Mouse (Mus musculus) heart, postnatal 0 days (tissue): Measurements from ENCODE around the gene Pim1. TPM values are rescaled to one million over a fixed set of nuclear protein-coding genes. Genes with fewer than 3 reads are reported as not detected.

ENCODE experiments used
- ATAC-seq: fragments of 200-750 bp; cut with Nextera tagmentation; 2 replicates; pipeline ENCODE4 v1.8.0; 2017; ENCODE audit warnings: low read depth, moderate number of reproducible peaks, moderate library complexity; ENCODE audit not compliant: insufficient read depth
- DNase-seq: peaks from one replicate; pipeline ENCODE4 v3.0.0-alpha.2; 2016; ENCODE audit warnings: low spot score
- H3K27ac ChIP-seq: fragments of 300-500 bp; sonication (generic); 2 replicates; pipeline ENCODE4 v1.5.1; 2014; ENCODE audit warnings: low read depth, mild to moderate bottlenecking
- H3K27me3 ChIP-seq: fragments of 300-500 bp; sonication (generic); 2 replicates; pipeline ENCODE4 v1.6.1; 2014; ENCODE audit warnings: low read length, mixed read lengths; ENCODE audit not compliant: control insufficient read depth, insufficient read depth
- H3K36me3 ChIP-seq: fragments of 300-500 bp; sonication (generic); replicated peaks from 2 replicates; pipeline ENCODE4 v1.6.1; 2014; ENCODE audit warnings: low read length, mixed read lengths; ENCODE audit not compliant: control insufficient read depth, insufficient read depth
- H3K4me1 ChIP-seq: fragments of 300-500 bp; sonication (generic); 2 replicates; pipeline ENCODE4 v1.6.1; 2014; ENCODE audit warnings: antibody characterized with exemption; ENCODE audit not compliant: control insufficient read depth, insufficient read depth
- H3K4me2 ChIP-seq: fragments of 300-500 bp; sonication (generic); 2 replicates; pipeline ENCODE4 v1.6.1; 2014; ENCODE audit warnings: low read depth, mild to moderate bottlenecking, low read length, moderate library complexity
- H3K4me3 ChIP-seq: fragments of 300-500 bp; sonication (generic); 2 replicates; pipeline ENCODE4 v1.5.1; 2014; ENCODE audit warnings: low read depth, low read length
- H3K9ac ChIP-seq: fragments of 300-500 bp; sonication (generic); replicated peaks from 2 replicates; pipeline ENCODE4 v1.6.1; 2014; ENCODE audit warnings: low read depth, low read length, mixed read lengths
- H3K9me3 ChIP-seq: fragments of 300-500 bp; sonication (generic); replicated peaks from 2 replicates; pipeline ENCODE4 v1.6.1; 2016; ENCODE audit warnings: low read length; ENCODE audit not compliant: control insufficient read depth
- CTCF ChIP-seq: IDR thresholded peaks from 2 replicates; pipeline ENCODE4 v1.5.1; 2016; ENCODE audit warnings: antibody characterized with exemption, control low read depth, low read depth
- EP300 ChIP-seq: IDR thresholded peaks from 2 replicates; pipeline ENCODE4 v1.6.1; 2016; ENCODE audit warnings: antibody characterized with exemption, low read depth
- WGBS: fragments of 180-500 bp; shearing (Covaris S2); extraction: QIAGEN DNeasy Blood & Tissue Kit; methylation state at CpG from one replicate; pipeline ENCODE4 v1.1.7; 2014; 5-methylcytosine and 5-hydroxymethylcytosine counted together
- polyA plus RNA-seq: library from polyadenylated mRNA; unstranded; fragments of >200 nt; fragmentation: Nextera tagmentation; extraction: Ambion mirVana; gene quantifications from 2 replicates; pipeline ENCODE4 v1.2.1, GENCODE M21; 2015
- total RNA-seq: library from RNA; depleted of rRNA; stranded (reverse); fragments of >200 nt; gene quantifications from 2 replicates; pipeline ENCODE4 v1.2.3, GENCODE M21; 2014; ENCODE audit warnings: low replicate concordance

The Pim1 gene
- total and polyA plus RNA-seq, 2 experiments from 2014 or later = 29.2 to 58.4 TPM

GRCm38 (mm10) chr17:29460119-29460505, 30.4 kb upstream of the Pim1 start:
- no peaks in the 10 kb centered on the region for H3K36me3 ChIP-seq
- peak overlapping the region; percentile 35; the same call in 1 of the 2 replicates for H3K9ac ChIP-seq
- peak overlapping the region; percentile 43 for H3K4me2 ChIP-seq
- H3K4me1 ChIP-seq = peaks cover 45% of the 10 kb centered on the region
- no peak for ATAC-seq
- H3K27ac ChIP-seq = peak overlapping the region; percentile 94
- no peaks in the 10 kb centered on the region for H3K27me3 ChIP-seq
- H3K4me3 ChIP-seq = no peak overlapping the region
- whole genome bisulfite sequencing = 19% methylated on average over 5 of the region's 5 CpGs
- TF ChIP-seq CTCF (no peak), EP300 (no peak)
- H3K9me3 ChIP-seq = no peaks in the 10 kb centered on the region
- DNase-seq = no peak

- peaks cover 50% of the 10 kb centered on the region for H3K4me1 ChIP-seq
- H3K4me2 ChIP-seq = peak overlapping the region; percentile 65
- no peak for TF ChIP-seq EP300
- no peak for TF ChIP-seq CTCF
- H3K9me3 ChIP-seq = no peaks in the 10 kb centered on the region
- ATAC-seq (peak; percentile 55), DNase-seq (no peak)
- WGBS = 9% methylated on average over 13 of the region's 13 CpGs
- no peaks in the 10 kb centered on the region for H3K27me3 ChIP-seq
- peak overlapping the region; percentile 43 for H3K9ac ChIP-seq
- H3K27ac ChIP-seq = peak overlapping the region; percentile 87
- H3K36me3 ChIP-seq = no peaks in the 10 kb centered on the region
- H3K4me3 ChIP-seq = peak overlapping the region; percentile 25
Measured at GRCm38 (mm10) chr17:29463627-29464026, 26.9 kb upstream of the Pim1 start.

- H3K4me1 ChIP-seq = peaks cover 46% of the 10 kb centered on the region
- H3K4me3 ChIP-seq = peak overlapping the region; percentile 25
- peak overlapping the region; percentile 87 for H3K27ac ChIP-seq
- H3K9ac ChIP-seq = peak overlapping the region; percentile 43
- H3K4me2 ChIP-seq = peak overlapping the region; percentile 65
- TF ChIP-seq CTCF (no peak), EP300 (no peak)
- H3K36me3 ChIP-seq = no peaks in the 10 kb centered on the region
- H3K27me3 ChIP-seq = no peaks in the 10 kb centered on the region
- H3K9me3 ChIP-seq = no peaks in the 10 kb centered on the region
- ATAC-seq = peak; percentile 45; the same call in 1 of the 2 replicates
- 6% methylated on average over 14 of the region's 14 CpGs for WGBS
- DNase-seq = peak; percentile 63
Measured at GRCm38 (mm10) chr17:29464068-29464467, 26.5 kb upstream of the Pim1 start.

- Histone ChIP-seq H3K9me3 (no peaks in the 10 kb centered on the region), H3K4me3 (peak overlapping the region; percentile 25), H3K4me2 (peak overlapping the region; percentile 65), H3K4me1 (peaks cover 41% of the 10 kb centered on the region), H3K9ac (peak overlapping the region; percentile 43), H3K27me3 (no peaks in the 10 kb centered on the region), H3K36me3 (no peaks in the 10 kb centered on the region), H3K27ac (peak overlapping the region; percentile 87)
- DNase-seq (no peak), ATAC-seq (no peak)
- TF ChIP-seq CTCF (no peak), EP300 (no peak)
- 21% methylated on average over 17 of the region's 17 CpGs for WGBS
Measured at GRCm38 (mm10) chr17:29464519-29465140, 25.9 kb upstream of the Pim1 start.

GRCm38 (mm10) chr17:29465405-29466010, 25.0 kb upstream of the Pim1 start:
- TF ChIP-seq CTCF = no peak
- TF ChIP-seq EP300 = no peak
- no peaks in the 10 kb centered on the region for H3K9me3 ChIP-seq
- H3K36me3 ChIP-seq = no peaks in the 10 kb centered on the region
- no peak for DNase-seq
- WGBS = 38% methylated on average over 9 of the region's 9 CpGs
- H3K9ac ChIP-seq = no peak overlapping the region
- H3K4me2 ChIP-seq = no peak overlapping the region
- H3K27me3 ChIP-seq = no peaks in the 10 kb centered on the region
- peaks cover 32% of the 10 kb centered on the region for H3K4me1 ChIP-seq
- H3K27ac ChIP-seq = no peak overlapping the region
- H3K4me3 ChIP-seq = no peak overlapping the region
- no peak for ATAC-seq
